Mouse (Mus musculus): ENCODE measurements at regions not wholly inside any gene's neighbourhood (a gene's known extent, or its start where the extent isn't known, plus 50 kb on each side); places are given as distances from the start of the nearest gene placed in this dataset.

DNA sequence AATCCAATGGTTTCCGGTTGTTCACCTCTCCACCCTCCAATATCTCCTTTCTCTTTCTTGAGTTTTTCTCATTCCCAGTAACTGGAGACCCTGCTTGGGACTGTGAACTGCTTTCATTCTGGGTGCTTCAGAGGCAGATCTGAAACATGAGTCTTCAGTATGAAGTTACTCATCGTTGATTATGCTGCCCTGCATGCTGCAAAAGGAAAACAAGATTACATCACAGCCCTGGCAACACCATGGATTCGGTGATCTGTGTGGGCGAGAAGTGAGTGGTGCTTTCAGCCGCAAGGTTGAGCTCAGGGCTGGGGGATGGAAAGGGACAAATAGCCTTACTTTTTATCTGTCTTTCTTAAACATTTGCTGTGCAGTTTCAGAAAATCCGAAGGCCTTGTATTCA lies 164.8 kb upstream of the Dpt start:
- ATAC-seq (replicated peaks; ENCODE audit: poor library complexity): no peak

DNA sequence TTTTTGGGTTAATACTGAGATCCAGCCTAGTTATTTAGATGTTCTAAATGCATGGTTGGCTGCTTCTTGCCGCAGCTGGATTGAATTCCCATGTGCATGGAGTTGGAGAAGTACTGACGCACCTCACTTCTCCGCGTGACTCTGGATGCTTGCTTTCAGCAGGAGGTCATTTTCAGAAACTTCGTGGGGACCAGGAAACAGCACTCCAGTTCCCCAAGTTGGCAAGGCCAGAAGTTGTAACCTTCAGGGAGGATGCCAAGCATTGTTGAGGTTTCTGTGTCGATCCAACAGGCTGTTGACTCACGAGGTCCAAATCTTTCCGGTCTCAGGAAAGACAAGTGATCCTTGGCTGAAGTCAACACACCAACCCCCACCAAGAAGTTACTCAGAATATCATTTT lies 167.6 kb upstream of the Dpt start:
- ATAC-seq (replicated peaks; ENCODE audit: poor library complexity): no peak

- no peak for ATAC-seq (replicated peaks; ENCODE audit: poor library complexity)
Measured at GRCm38 (mm10) chr1:164622946-164623345, 164.8 kb upstream of the Atp1b1 start.

DNA sequence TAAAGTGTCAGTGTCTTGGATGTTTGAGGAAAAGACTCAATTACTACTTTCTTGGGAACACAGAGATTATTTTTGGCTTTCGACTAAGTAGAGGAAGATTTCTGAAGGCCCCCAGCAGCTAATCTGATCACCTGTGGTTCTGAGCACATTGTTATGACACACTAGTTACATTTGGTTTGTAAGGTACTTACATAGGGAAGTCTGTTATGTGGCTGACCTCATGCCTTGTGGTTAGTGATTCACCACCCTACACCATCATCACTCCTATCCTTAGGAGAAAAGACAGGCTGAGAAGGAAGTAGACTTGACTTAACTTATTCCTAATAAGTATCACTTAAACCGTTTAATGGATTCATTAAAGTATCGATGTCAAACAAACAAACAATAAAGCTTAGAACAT lies 164.3 kb upstream of the Atp1b1 start:
- no peak for ATAC-seq (replicated peaks; ENCODE audit: poor library complexity)

DNA sequence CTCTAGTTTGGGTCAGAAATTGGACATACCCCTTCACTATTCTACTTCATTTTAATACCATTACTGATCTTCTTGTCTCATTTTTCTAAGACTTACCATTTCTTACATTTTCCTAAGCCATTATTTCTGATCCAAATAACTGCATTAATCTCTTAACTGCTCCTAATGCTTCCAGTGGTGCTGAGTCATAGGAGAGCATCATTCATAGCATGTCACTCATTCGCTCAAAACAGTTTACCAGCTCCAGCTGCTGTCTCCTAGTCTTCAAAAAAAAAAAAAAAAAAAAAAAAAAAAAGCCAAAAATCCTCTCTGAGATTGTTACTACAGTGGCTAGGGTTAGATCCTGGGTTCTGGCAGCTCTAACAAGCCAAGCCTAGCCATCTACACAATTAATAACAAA lies 162.0 kb upstream of the Atp1b1 start:
- ATAC-seq (replicated peaks; ENCODE audit: poor library complexity): no peak

GRCm38 (mm10) chr1:164617871-164618270 lies 159.7 kb upstream of the Atp1b1 start:
- no peak for ATAC-seq (replicated peaks; ENCODE audit: poor library complexity)

GRCm38 (mm10) chr1:164607061-164607460 lies 148.9 kb upstream of the Atp1b1 start:
- no peak for ATAC-seq (replicated peaks; ENCODE audit: poor library complexity)

DNA sequence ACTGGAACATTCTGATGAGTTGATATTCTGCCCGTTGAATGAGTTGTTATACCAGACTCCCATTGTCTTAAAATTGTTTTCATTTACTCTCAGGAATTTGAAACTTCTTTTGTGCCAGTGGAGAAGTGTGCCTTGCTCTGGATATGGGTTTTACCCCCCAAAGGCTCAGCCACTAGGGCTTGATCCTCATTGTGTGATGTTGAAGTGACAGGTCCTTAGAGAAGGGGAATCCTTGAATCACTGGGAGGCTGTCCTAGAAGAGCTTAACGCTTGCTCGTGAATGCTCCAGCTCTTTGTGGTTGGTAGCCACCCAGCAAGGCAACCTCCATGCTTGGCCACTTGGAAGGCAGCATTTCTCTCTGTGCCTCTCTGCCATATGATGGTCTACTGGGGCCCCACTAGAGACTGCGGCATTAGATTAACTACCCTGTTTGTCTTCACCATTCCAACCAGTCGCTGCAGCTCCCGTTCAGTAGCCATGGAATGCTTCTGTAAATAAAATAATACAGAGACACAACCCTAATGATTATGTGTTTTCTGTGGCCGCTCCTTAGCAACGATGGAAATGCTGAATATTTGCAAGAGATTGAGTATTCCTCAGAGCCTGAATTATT lies 148.1 kb upstream of the Atp1b1 start:
- no peak for ATAC-seq (replicated peaks; ENCODE audit: poor library complexity)

DNA sequence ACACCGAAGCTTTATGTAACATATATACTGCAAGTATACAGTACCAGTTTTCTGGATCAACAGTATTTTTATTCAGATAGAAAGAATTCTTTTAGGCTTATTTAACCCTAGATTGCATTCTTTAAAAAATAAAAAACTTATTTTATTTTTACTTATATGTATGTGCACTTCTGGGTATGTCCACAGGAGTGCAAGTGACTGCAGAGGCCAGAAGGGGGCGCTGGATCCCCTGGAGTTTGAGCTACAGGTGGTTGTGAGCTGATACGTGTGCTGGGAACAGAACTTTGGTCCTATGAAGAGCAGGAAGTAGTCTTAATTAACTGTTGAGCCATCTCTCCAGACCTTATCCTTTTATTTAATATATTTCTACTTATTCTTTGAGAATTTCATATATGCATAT lies 145.3 kb upstream of the Atp1b1 start:
- ATAC-seq (replicated peaks; ENCODE audit: poor library complexity): no peak

GRCm38 (mm10) chr1:164602568-164602967 lies 144.4 kb upstream of the Atp1b1 start:
- peak; percentile 50 for ATAC-seq (replicated peaks; ENCODE audit: poor library complexity)

DNA sequence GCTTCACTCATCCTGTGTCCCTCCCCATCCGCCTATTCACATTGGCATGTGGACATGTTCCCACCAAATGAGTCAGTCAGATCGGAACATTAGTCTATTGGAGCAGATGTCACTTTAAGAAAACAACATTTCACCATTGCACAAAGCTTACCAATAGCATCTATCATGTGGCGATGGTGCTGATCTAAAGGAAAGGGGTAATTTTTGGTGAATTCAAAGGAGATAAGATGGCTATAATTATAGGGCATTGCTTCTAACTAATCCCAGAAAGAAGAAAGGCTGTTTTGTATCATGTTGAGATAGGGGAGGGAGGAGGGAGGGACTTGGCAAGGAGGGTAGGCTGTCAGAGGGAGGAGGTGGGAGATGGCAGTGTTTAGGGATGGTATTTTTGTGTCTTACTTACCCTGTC lies 132.1 kb upstream of the Atp1b1 start:
- no peak for ATAC-seq (replicated peaks; ENCODE audit: poor library complexity)

- peak; percentile 54 for ATAC-seq (replicated peaks; ENCODE audit: poor library complexity)
Measured at GRCm38 (mm10) chr1:164586066-164586989, 128.2 kb upstream of the Atp1b1 start.

GRCm38 (mm10) chr1:164576856-164577489 lies 118.8 kb upstream of the Atp1b1 start:
- ATAC-seq (replicated peaks; ENCODE audit: poor library complexity): no peak

DNA sequence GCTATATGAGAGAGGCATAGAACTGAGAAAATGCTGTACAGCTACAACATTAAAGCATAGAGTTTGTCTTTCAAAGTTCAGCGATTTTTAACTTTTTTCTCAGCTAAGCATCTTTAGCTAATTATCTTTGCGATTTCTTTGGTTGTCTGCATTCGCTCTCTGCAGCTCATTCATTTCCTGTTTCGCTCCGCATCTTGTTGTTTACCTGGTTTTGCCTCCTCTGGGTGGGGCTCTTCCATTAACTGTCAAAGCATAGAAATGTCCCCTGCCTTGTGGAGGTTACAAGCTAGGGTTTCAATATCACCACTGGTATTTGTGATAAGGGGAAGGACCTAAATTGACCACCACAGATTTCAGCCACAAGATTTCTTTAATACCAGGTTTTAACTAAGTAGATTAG lies 115.5 kb upstream of the Atp1b1 start:
- no peak for ATAC-seq (replicated peaks; ENCODE audit: poor library complexity)

DNA sequence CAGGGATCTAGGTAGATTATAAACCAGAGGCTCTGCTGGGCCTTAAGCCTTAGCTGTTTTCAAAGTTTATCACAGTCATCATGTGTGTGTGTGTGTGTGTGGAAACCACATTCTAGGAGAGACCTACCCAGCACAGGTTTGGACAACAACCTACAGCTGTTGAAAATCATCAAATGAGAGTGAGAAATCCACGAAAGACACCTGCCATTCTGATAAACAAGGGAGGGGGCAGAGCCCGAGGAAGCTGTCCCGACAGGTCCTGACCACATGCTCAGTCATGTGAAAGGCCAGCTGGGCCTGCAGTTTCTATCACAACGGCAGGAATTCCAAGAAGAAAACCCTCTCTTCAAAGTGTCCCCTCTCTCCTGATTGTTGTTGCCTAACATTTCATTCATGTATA lies 114.0 kb upstream of the Atp1b1 start:
- ATAC-seq (replicated peaks; ENCODE audit: poor library complexity): no peak

GRCm38 (mm10) chr1:164571496-164572078 lies 113.4 kb upstream of the Atp1b1 start:
- ATAC-seq (replicated peaks; ENCODE audit: poor library complexity): no peak

- ATAC-seq (replicated peaks; ENCODE audit: poor library complexity): peak; percentile 76
Measured at GRCm38 (mm10) chr1:164564847-164565246, 106.7 kb upstream of the Atp1b1 start.

DNA sequence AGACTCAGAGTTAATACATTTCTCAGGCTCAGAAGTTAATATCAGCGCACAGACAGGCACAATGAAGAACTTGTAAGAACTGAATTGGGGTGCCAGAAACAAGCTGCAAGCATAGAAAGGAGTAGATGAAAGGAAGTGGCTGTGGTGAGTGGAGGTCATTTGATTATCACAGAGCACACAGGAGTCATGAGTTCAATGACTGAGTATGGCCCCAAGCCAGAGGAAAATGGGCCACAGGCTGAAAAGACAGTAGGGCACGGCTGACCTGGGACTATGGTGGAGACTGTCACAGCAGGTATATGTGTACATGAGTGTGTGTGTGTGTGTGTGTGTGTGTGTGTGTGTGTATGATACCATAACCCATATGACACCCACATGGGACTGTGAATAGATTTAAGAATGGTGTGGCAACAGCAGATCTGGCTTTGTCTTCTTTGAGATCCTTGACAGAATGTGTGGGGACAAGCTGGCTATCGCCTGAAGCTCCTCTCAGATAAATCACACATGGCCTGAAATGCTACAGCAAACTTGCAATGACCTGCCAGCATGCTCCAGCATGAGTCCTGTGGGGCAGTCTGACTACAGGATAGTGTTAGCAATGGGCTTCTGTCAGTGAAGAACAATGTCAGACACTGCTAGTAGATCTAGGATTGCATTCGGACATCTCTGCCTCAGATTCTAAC lies 101.5 kb upstream of the Atp1b1 start:
- ATAC-seq (replicated peaks; ENCODE audit: poor library complexity): no peak

- ATAC-seq (replicated peaks; ENCODE audit: poor library complexity): no peak
Measured at GRCm38 (mm10) chr1:164552658-164553057, 94.5 kb upstream of the Atp1b1 start.

DNA sequence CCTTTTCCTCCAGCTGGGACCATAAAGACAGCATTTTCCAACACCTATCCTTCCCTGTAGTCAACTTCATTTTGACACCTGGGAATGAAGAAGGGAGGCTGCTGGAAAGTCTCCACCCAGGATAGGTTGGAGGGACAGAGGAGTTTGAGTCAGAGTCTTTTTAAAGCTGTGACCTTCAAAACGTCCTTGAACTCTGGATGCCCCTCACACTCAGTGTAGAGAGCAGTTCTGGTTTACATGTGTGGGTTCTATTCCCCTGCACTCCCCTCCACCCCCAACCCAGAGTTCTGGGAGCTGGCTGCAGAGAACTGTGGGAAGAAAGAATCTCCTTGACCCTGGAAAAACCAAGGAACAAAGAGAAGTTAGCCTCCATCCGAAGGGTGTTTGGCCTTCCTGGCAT lies 92.9 kb upstream of the Atp1b1 start:
- no peak for ATAC-seq (replicated peaks; ENCODE audit: poor library complexity)

GRCm38 (mm10) chr1:164550596-164550995 lies 92.4 kb upstream of the Atp1b1 start:
- ATAC-seq (replicated peaks; ENCODE audit: poor library complexity): no peak
